Mouse (Mus musculus) kidney, postnatal 0 days (tissue): ENCODE results near the gene Ppt2. TPM values are rescaled to one million over a fixed set of nuclear protein-coding genes. Genes with fewer than 3 reads are reported as not detected.

Experiments used
- ATAC-seq: fragments of 200-750 bp; cut with Nextera tagmentation; replicated peaks from 2 replicates; pipeline ENCODE4 v1.8.0; 2017; ENCODE audit warnings: low read depth, moderate number of reproducible peaks, moderate TSS enrichment, moderate library complexity; ENCODE audit not compliant: low FRiP score
- DNase-seq: peaks from one replicate; pipeline ENCODE4 v3.0.0-alpha.2; 2016; ENCODE audit warnings: low spot score
- H3K27ac ChIP-seq: fragments of 300-500 bp; sonication (generic); 2 replicates; pipeline ENCODE4 v1.5.1; 2014; ENCODE audit warnings: mild to moderate bottlenecking
- H3K27me3 ChIP-seq: fragments of 300-500 bp; sonication (generic); 2 replicates; pipeline ENCODE4 v1.6.1; 2014; ENCODE audit warnings: low read length, mixed read lengths; ENCODE audit not compliant: insufficient read depth
- H3K36me3 ChIP-seq: fragments of 300-500 bp; sonication (generic); 2 replicates; pipeline ENCODE4 v1.6.1; 2014; ENCODE audit warnings: low read length, mixed read lengths; ENCODE audit not compliant: insufficient read depth
- H3K4me1 ChIP-seq: fragments of 300-500 bp; sonication (generic); replicated peaks from 2 replicates; pipeline ENCODE4 v1.6.1; 2014; ENCODE audit warnings: antibody characterized with exemption, low read length, mixed read lengths; ENCODE audit not compliant: insufficient read depth
- H3K4me2 ChIP-seq: fragments of 300-500 bp; sonication (generic); 2 replicates; pipeline ENCODE4 v1.6.1; 2014; ENCODE audit warnings: mild to moderate bottlenecking, low read length, moderate library complexity, mixed read lengths
- H3K4me3 ChIP-seq: fragments of 300-500 bp; sonication (generic); replicated peaks from 2 replicates; pipeline ENCODE4 v1.5.1; 2014; ENCODE audit warnings: low read depth, low read length
- H3K9ac ChIP-seq: fragments of 300-500 bp; sonication (generic); 2 replicates; pipeline ENCODE4 v1.6.1; 2014; ENCODE audit warnings: low read depth, low read length
- H3K9me3 ChIP-seq: fragments of 300-500 bp; sonication (generic); replicated peaks from 2 replicates; pipeline ENCODE4 v1.6.1; 2016; ENCODE audit warnings: low read length, inconsistent platforms, mixed read lengths
- CTCF ChIP-seq: IDR thresholded peaks from 2 replicates; pipeline ENCODE4 v1.5.1; 2016; ENCODE audit warnings: antibody characterized with exemption, low read depth, mild to moderate bottlenecking, moderate library complexity
- WGBS: fragments of 180-500 bp; shearing (Covaris S2); extraction: QIAGEN DNeasy Blood & Tissue Kit; methylation state at CpG from one replicate; pipeline ENCODE4 v1.1.7; 2014; 5-methylcytosine and 5-hydroxymethylcytosine counted together
- polyA plus RNA-seq: library from polyadenylated mRNA; unstranded; fragments of >200 nt; fragmentation: Nextera tagmentation; extraction: Ambion mirVana; gene quantifications from 2 replicates; pipeline ENCODE4 v1.2.1, GENCODE M21; 2015

Gene Ppt2
- polyA plus RNA-seq, 1 experiment from 2014 or later: 62.9 TPM

DNA sequence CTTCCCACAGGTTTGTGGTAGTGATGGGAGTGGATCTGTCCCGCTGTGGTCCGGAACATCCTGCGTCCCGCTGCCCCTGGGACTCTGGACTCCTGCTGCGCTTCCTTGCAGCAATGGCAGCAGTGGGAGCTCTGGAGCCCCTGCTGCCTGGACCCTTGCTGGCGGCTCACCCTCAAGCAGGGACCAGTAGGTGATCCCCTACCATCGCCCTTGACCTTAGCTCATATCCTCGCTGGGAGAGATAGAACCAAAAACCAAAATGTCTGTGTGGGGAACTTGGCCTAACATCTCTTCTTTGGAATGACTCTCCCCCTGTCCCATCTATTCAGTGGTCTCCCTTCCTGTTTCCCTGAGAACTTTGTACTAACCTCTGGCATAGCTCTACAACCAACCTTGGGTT lies 44.5 kb downstream of the Ppt2 start:
- Histone ChIP-seq H3K27me3 (no peaks in the 10 kb centered on the region), H3K4me3 (no peak overlapping the region), H3K27ac (no peak overlapping the region), H3K4me2 (no peak overlapping the region), H3K4me1 (peaks cover 13% of the 10 kb centered on the region), H3K9me3 (no peaks in the 10 kb centered on the region), H3K36me3 (no peaks in the 10 kb centered on the region), H3K9ac (no peak overlapping the region)
- no peak for TF ChIP-seq CTCF
- 89% methylated on average over 8 of the region's 8 CpGs for WGBS
- DNase-seq: no peak
- ATAC-seq: no peak

DNA sequence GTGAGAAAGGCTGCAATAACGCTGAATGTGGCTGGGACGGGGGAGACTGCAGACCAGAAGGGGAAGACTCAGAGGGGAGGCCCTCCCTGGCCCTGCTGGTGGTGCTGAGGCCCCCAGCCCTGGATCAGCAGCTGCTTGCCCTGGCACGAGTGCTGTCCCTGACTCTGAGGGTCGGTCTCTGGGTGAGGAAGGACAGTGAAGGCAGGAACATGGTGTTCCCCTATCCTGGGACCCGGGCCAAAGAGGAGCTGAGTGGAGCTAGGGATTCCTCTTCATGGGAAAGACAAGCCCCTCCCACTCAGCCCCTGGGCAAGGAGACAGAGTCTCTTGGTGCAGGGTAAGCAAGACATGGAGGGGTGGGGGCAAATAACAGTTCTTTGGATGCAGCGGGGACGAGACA lies 44.9 kb downstream of the Ppt2 start:
- Histone ChIP-seq H3K36me3 (no peaks in the 10 kb centered on the region), H3K4me3 (no peak overlapping the region), H3K27me3 (no peaks in the 10 kb centered on the region), H3K9ac (no peak overlapping the region), H3K9me3 (no peaks in the 10 kb centered on the region), H3K4me2 (no peak overlapping the region), H3K27ac (no peak overlapping the region), H3K4me1 (peaks cover 9% of the 10 kb centered on the region)
- no peak for ATAC-seq
- no peak for TF ChIP-seq CTCF
- DNase-seq: no peak
- WGBS: 60% methylated on average over 7 of the region's 7 CpGs

DNA sequence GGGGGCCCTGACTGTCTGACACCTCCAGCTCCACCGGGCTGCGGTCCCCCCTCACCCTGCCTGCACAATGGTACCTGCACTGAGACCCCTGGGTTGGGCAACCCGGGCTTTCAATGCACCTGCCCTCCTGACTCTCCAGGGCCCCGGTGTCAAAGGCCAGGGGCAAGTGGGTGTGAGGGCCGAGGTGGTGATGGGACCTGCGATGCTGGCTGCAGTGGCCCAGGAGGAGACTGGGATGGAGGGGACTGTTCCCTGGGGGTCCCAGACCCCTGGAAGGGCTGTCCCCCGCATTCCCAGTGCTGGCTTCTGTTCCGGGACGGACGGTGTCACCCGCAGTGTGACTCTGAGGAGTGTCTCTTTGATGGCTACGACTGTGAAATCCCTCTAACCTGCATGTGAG lies 45.8 kb downstream of the Ppt2 start:
- Histone ChIP-seq H3K27ac (no peak overlapping the region), H3K4me3 (no peak overlapping the region), H3K4me1 (peaks cover 4% of the 10 kb centered on the region), H3K9ac (no peak overlapping the region), H3K4me2 (no peak overlapping the region), H3K36me3 (no peaks in the 10 kb centered on the region), H3K9me3 (no peaks in the 10 kb centered on the region), H3K27me3 (no peaks in the 10 kb centered on the region)
- no peak for DNase-seq
- no peak for TF ChIP-seq CTCF
- 82% methylated on average over 12 of the region's 12 CpGs for WGBS
- no peak for ATAC-seq

DNA sequence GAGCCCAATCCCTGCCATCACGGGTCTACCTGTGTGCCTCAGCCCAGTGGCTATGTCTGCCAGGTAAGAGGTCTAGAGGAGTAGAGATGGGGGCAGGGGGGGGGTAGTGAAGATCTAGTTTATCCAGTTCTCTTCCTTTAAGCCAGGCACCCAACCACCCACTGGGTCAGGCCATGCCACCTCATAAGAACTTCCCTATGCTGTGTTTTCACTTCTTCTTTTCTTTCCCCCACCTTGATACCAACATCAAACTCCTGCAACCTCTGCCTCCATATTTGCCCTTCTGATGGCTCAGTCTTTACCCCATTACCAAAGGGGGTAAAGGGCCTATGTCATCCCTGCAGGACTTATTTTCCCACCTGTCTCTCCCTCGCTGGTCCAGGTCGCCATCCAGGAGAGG lies 50.2 kb downstream of the Ppt2 start:
- Histone ChIP-seq H3K9ac (no peak overlapping the region), H3K4me1 (no peaks in the 10 kb centered on the region), H3K9me3 (no peaks in the 10 kb centered on the region), H3K27me3 (no peaks in the 10 kb centered on the region), H3K27ac (no peak overlapping the region), H3K4me3 (no peak overlapping the region), H3K4me2 (no peak overlapping the region), H3K36me3 (no peaks in the 10 kb centered on the region)
- no peak for DNase-seq
- ATAC-seq: no peak
- TF ChIP-seq CTCF: no peak
- WGBS: 90% methylated on average over 3 of the region's 3 CpGs

DNA sequence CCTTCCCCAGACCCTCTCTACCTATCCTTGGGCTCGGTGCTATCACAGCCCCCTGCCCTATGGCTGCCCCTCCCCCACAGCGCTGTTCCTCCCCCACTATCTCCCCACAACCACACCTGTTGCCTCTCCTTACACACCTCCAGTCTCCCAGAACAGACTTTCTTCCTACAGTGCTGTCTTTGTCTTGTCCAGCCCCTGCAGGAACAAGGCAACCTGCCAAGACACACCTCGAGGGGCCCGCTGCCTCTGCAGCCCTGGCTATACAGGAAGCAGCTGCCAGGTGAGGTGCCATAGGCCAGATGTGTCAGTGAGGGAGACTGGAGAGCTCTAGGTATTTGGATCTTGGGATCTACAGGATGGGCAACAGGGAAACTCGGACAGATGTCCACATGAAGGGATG lies 51.7 kb downstream of the Ppt2 start:
- Histone ChIP-seq H3K4me1 (no peaks in the 10 kb centered on the region), H3K4me3 (no peak overlapping the region), H3K9me3 (no peaks in the 10 kb centered on the region), H3K36me3 (no peaks in the 10 kb centered on the region), H3K27ac (no peak overlapping the region), H3K4me2 (no peak overlapping the region), H3K27me3 (no peaks in the 10 kb centered on the region), H3K9ac (no peak overlapping the region)
- TF ChIP-seq CTCF: no peak
- WGBS: 62% methylated on average over 5 of the region's 5 CpGs
- ATAC-seq (no peak), DNase-seq (no peak)

DNA sequence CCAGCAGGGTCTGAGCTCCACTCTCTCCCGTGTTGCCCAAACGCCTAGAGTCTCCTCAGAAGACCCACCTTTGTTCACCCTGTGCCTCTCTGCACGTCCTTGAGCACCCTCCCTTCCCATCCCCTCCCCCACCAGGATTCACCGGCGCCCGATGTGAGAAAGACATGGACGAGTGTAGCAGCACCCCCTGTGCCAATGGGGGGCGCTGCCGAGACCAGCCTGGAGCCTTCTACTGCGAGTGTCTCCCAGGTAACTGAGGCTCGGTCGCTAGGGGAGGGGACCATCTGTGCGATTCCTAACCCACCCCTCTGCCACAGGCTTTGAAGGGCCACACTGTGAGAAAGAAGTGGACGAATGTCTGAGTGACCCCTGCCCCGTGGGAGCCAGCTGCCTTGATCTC lies 55.9 kb downstream of the Ppt2 start:
- no peak for TF ChIP-seq CTCF
- no peaks in the 10 kb centered on the region for H3K4me1 ChIP-seq
- H3K9me3 ChIP-seq: no peaks in the 10 kb centered on the region
- no peak overlapping the region for H3K4me2 ChIP-seq
- H3K36me3 ChIP-seq: no peaks in the 10 kb centered on the region
- no peaks in the 10 kb centered on the region for H3K27me3 ChIP-seq
- 29% methylated on average over 15 of the region's 15 CpGs for WGBS
- no peak overlapping the region for H3K27ac ChIP-seq
- H3K9ac ChIP-seq: no peak overlapping the region
- no peak for DNase-seq
- ATAC-seq: no peak
- H3K4me3 ChIP-seq: no peak overlapping the region

DNA sequence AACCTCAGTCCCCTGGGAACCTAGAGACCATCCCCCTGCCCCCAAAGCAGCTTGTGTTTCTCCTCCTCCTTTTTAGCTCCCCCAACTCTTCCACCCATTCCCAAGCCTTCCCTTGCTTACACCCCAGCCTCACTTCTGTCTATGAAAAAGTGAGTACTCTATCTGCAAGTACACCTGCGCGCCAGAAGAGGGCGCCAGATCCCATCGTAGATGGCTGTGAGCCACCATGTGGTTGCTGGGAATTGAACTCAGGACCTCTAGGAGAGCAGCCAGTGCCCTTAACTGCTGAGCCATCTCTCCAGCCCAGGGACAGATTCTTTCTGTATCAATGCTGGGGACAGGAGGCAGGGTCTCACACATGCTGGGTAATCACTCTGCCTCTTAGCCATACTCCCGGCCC lies 56.4 kb downstream of the Ppt2 start:
- peak; percentile 22 for DNase-seq
- H3K4me1 ChIP-seq: no peaks in the 10 kb centered on the region
- no peak overlapping the region for H3K4me3 ChIP-seq
- 22% methylated on average over 5 of the region's 5 CpGs for WGBS
- no peak overlapping the region for H3K27ac ChIP-seq
- no peaks in the 10 kb centered on the region for H3K36me3 ChIP-seq
- H3K4me2 ChIP-seq: no peak overlapping the region
- no peaks in the 10 kb centered on the region for H3K9me3 ChIP-seq
- H3K9ac ChIP-seq: no peak overlapping the region
- TF ChIP-seq CTCF: peak; percentile 71
- no peaks in the 10 kb centered on the region for H3K27me3 ChIP-seq
- ATAC-seq: no peak
